Mouse (Mus musculus) testis, postnatal 14 days (tissue): ENCODE results near the gene Plxnb1.

Experiments
- DNase-seq: peaks from one replicate; pipeline ENCODE4 v3.0.0; 2021; ENCODE audit warnings: low spot score

The Plxnb1 gene

DNA sequence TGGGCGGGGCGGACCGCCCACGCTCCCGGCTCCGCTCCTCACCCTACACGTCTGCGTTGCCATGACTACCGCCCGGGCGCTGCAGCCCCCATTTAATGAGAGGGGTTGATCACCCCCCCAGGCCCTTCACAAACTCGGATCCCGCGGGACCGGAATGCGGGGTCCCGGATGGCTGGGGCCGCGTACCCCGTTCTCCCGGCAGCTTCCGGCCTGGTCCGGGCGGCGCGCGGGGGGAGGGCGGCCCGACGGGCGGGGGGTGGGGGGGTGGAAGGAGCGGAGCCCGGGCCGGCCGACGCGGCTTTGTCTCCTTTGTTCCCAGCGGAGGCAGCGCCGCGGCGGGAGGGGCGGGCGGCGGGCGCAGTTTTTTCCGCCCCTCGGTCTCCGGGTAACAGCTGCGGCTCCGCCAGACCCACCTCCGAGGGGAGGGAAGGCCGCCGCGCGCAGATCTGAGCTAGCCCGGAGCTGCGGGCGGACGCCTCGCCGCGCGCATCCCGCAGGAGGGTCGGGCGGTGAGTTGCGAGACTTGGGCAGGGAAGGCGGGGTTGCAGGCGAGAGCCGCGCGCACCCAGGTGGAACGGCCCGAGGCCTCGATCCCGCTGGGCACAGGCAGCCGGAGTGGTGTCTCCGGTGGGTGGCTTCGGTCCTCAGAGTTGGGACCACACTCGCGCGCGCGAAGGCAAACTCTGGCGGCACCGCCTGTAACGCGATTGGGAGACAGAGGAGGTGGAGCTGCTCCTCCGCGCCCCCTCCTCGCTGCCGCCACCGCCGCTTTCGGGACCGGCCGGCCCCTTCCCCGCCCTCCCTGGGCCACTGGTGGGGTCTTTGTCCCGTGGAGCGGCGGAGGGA, at the start of gene Plxnb1:
Plxnb1 (plus strand) TSS at position 253 of the 846 bp plus-strand sequence.
- peak; percentile 69 for DNase-seq

DNA sequence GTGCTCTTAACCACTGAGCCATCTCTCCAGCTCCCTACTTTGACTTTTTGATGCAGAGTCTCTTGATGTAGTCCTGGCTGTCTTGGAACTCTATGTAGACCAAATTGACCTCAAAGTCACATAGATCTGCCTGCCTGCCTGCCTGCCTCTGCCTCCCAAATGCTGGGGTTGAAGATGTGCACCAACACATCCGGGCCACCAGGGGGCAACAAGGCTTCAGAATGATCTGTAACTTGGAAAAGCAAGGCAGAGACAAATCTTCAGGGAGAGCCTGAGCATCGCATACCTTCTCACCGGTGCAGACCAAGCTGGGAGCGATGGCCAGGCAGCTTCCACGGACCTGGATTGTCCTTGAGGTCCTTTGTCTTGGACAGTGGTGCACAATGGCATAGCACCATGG, 48.9 kb upstream of the Plxnb1 start:
- DNase-seq, result no peak

- no peak for DNase-seq
These were observed 45.9 kb upstream of the Plxnb1 start for GRCm38 (mm10) chr9:109049316-109049715.

- DNase-seq, result no peak
These were observed 45.1 kb upstream of the Plxnb1 start for GRCm38 (mm10) chr9:109049996-109050673.

DNA sequence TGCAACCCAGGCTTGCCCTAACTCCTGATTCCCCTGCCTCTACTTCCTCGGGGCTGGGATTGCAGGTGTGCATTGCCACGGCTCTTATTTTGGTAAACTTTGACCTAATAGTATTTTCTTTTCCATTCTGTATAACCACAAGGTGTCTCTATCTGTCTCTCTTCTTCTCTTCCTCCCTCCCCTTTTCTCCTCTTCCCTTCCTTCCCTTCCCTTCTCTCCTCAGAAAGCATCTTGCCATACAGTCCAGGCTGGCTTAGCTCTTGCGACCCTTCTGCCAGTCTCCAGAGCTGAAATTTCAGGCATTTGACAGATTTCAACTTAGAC, 44.6 kb upstream of the Plxnb1 start:
- DNase-seq, result no peak

GRCm38 (mm10) chr9:109051011-109051501, 44.1 kb upstream of the Plxnb1 start:
- DNase-seq, result no peak

- DNase-seq, result no peak
These were observed 43.3 kb upstream of the Plxnb1 start for GRCm38 (mm10) chr9:109051651-109052489.

GRCm38 (mm10) chr9:109052490-109053260, 42.5 kb upstream of the Plxnb1 start:
- DNase-seq, result no peak

- no peak for DNase-seq
These were observed 41.8 kb upstream of the Plxnb1 start for GRCm38 (mm10) chr9:109053366-109053765.

DNA sequence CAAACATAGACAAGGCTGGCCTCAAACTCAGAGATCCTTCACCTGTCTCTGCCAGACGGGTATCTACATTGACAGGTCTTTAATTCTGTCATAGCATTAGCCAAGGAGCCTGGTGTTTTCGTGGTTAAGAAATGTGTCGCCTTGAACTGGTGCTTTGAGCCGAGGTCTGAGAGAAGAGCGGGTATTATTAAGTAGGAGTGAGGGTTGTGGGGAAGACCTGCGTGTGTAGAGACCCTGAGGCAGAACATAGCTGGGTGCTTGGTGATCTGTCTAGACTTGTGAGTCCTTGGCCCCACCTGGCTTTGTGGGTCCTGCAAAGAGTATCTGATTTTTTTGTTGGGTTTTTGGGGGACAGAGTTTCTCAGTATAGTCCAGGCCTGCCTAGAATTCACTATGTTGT, 41.3 kb upstream of the Plxnb1 start:
- DNase-seq, result no peak

GRCm38 (mm10) chr9:109054712-109055111, 40.5 kb upstream of the Plxnb1 start:
- DNase-seq, result peak; percentile 52

- no peak for DNase-seq
These were observed 39.7 kb upstream of the Plxnb1 start for GRCm38 (mm10) chr9:109055271-109056030.

DNA sequence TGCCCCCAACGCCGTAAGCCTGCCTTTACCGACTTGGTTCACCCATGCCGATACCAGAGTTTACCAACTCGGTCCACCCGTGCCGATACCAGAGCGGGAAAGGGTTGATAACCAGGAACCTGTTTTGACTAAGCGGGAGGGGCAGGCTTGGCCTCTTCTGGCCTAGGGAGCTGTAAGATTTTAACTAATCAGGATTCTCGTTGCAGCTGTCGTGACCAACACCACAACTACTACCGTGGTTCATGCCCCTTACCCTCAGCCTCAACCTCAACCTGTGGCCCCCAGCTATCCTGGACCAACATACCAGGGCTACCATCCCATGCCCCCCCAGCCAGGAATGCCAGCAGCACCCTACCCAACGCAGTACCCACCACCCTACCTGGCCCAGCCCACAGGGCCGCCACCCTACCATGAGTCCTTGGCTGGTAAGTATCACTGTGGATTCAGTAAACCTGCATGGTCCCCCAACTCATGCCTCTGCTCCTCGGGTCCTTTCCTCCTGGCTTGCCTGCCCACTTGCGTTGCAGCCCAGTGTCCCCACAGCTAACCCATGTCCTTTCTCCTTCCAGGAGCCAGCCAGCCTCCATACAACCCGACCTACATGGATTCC, 39.0 kb upstream of the Plxnb1 start:
- no peak for DNase-seq

- no peak for DNase-seq
These were observed 38.3 kb upstream of the Plxnb1 start for GRCm38 (mm10) chr9:109056916-109057315.

DNA sequence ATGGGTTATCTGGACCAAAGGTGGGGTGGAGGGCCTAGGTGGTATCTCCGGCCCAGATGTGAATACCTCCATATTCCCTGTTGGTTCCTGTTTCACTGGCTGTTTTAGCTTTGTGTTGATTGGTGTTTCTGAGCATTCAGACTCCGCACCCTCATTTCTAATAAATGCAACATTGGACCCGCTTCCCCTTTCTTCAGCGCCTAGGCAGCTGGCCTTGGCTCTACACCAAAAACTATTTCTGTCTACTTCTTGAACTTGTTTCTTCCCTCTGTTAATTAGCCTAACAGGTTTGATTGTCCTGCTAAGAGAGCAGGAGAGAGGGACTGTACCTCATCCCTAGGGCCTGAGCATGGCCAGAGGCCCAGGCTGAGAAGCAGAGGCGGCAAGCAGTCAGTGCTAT, 37.6 kb upstream of the Plxnb1 start:
- DNase-seq, result no peak

- DNase-seq, result no peak
These were observed 37.0 kb upstream of the Plxnb1 start for GRCm38 (mm10) chr9:109058006-109058765.

GRCm38 (mm10) chr9:109059136-109059903, 35.9 kb upstream of the Plxnb1 start, which contains the start of gene Trex1:
TSS of gene Trex1 (minus strand) at chr9:109059734.
- peak; percentile 74 for DNase-seq

DNA sequence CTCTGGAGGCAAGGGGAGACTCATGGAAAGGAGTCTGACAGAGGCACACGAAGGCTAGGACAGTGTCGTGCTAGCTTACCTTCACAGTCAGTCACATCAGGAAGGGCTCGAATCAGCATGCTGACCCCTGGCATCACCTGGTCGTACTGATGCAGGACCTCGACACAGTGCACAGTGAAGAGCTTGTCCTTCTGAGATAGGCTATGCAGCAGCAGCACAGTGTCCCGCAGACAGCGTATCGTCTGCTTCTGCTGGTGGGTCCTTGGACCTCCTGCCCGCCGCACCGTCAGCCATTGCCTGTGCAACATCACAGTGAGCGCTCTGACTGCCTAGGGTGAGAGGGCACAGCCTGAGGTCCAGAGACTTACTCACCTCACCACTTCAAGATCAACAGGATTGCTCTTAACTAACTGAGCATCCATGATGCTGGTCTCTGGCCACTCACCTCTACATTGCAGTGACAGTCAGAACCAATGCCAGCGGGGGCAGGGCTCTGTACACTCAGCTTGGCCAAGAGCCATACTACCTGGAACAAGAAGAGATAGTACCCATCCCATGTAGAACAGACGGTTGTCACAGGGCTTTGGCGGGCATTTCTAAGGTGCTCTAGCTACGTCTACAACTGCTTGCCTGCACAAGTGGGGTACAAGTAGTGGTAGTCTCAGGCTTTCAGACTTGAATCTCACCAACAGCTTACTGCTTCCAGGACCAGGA, 34.8 kb upstream of the Plxnb1 start:
- no peak for DNase-seq
